Mouse (Mus musculus) adrenal gland, adult 18-20 months (tissue): ENCODE results near the gene Gbp3. TPM values are rescaled to one million over a fixed set of nuclear protein-coding genes. Genes with fewer than 3 reads are reported as not detected.

Source experiments
- DNase-seq, 2 experiments: peaks; one replicate each; pipeline ENCODE4 v3.0.0; 2021 to 2022; ENCODE audit warnings: low spot score in 2 of 2
- total RNA-seq, 2 experiments: library from RNA; stranded (reverse); gene quantifications; 1 replicate in 1 of 2; 2 replicates in 1 of 2; pipeline ENCODE4 v1.2.3; 2021

Gbp3 gene
- total RNA-seq, 2 experiments from 2014 or later, result 9.4 to 16.9 TPM

DNA sequence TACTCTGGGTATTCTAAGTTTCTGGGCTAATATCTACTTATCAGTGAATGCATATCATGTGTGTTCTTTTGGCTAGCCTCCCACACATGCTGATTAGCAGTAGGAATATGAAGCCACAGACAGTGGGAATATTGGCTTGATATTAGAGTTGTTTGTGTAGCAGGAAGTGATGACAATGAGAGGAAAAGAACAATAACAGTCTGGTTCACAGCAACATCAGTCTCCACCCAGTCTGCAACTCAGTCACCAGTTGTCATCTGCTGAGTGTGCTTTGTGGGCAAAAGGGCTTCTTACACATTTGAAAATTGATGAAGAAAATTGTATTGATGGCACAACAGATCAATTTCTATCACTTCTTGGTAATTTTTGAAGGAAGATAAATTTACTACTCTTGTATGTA lies 27.6 kb downstream of the Gbp3 start:
- no peak for DNase-seq

DNA sequence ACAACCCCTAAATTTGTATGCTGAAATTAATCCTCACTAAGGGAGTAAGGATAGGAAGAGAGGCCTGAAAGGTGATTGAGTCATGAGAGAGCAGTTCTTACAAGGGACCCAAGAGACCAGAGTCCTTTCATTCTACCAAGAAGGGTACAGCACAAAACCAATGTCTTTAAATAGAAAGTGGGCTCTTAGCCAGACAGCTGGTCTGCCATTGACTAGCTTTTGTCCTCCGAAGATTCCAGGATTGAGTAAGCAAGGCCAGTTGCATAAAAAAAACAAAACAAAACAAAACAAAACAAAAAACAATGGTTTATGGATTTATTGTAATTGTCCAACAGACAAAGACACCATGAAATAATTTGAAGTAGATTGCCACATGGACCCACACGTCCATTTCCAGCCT lies 29.1 kb downstream of the Gbp3 start:
- DNase-seq, result no peak

GRCm38 (mm10) chr3:142590431-142591067 lies 30.7 kb downstream of the Gbp3 start:
- DNase-seq, result no peak

- DNase-seq, result no peak
Measured at GRCm38 (mm10) chr3:142594547-142594946, 34.7 kb downstream of the Gbp3 start, which contains the start of gene Gbp2b. Gbp2b (plus strand) TSS chr3:142594847.

DNA sequence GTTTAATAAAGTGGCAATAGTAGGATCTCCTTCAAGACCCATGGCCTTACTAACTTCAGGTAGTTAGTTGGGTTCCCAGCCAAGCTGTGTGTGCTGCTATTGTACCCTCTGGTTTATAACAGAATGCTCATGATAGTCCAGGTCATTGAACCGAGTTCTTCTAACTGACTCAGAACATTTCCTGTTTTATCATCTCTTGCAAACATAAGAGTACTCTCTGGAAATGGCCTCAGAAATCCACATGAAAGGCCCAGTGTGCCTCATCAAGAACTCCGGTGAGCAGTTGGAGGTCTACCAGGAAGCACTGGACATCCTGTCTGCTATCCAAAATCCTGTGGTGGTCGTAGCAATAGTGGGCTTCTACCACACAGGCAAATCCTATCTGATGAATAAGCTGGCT lies 38.1 kb downstream of the Gbp3 start:
- no peak for DNase-seq

DNA sequence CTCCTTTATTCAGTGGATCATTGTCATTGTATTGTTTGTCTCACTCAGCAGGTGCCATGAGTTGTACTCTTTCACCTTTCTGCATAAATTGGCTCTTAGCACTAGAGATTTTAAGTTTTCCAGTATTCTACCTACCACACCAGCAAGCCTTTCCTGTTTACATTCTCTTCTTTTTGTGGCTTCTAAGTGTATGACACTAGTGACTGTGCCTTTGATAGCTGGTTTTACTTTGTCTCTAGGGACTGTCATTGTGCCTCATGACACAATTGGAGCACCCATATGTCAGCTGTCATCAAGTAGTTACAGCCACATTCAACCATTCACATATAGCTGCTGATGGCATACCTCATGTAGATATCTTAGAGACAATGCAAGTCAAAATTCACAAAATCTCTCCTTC lies 41.8 kb downstream of the Gbp3 start:
- no peak for DNase-seq

GRCm38 (mm10) chr3:142618658-142619057 lies 58.8 kb downstream of the Gbp3 start:
- no peak for DNase-seq

DNA sequence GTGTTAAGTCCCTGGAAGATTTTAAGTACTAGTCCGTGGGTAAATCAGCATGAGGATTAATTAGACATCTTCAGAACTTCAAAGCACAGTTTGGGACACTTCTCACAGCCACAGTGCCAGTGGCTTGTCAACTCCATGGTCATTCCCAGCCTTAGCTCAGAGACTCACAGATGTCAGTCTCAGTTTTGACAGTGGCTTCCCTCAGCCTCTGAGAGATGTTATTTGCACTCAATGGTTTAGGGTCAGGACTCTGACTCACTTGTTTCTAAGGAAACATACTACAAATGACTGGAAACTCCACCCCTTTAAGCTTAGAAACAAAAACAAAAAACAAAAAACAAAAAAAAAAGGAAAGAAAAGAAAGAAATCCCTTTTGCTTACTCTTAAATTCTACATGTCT lies 59.8 kb downstream of the Gbp3 start:
- no peak for DNase-seq

DNA sequence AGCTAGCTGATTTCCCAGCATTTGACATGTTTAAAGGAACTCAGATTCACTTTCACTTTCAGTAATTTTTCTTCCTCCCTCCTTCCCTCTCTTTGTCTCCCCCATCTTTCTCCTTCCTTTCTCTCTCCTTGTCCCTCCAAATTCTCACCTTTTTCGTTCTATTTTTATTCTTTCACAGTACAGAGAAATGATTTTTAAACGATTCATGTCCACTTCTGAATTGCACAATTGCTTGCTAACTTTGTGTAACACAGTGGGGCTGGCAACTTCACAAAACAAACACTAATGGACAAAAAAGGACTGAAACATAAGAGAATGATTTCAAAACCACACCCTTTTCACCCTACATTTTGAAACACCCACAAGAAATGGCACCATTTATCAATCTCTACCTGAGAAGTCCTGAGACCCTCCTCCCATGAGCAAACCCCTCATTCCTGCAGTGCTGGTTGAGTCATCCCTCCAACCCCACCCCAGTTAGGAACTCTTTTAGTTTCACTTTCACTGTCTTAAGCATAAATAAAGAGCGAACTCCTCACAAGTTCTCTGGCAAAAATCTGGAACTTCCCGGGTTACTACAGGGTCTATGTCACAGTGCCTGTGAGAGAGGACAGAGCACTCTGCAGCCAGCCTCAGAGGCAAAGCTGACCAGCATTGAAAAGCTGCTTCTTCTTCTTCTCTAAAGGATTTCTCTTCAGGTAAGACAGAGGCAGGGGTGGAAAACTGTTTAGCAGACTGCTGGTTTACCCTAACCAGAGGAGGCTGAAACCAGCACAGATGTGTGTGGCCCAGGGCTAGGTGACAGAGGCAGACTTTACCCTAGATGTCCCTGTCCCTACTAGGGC lies 60.5 kb downstream of the Gbp3 start, which contains the start of gene Gbp2:
Gene Gbp2 (plus strand): TSS at position 492 of the 845 bp plus-strand sequence.
- DNase-seq, result peak; percentile 30 to 41

DNA sequence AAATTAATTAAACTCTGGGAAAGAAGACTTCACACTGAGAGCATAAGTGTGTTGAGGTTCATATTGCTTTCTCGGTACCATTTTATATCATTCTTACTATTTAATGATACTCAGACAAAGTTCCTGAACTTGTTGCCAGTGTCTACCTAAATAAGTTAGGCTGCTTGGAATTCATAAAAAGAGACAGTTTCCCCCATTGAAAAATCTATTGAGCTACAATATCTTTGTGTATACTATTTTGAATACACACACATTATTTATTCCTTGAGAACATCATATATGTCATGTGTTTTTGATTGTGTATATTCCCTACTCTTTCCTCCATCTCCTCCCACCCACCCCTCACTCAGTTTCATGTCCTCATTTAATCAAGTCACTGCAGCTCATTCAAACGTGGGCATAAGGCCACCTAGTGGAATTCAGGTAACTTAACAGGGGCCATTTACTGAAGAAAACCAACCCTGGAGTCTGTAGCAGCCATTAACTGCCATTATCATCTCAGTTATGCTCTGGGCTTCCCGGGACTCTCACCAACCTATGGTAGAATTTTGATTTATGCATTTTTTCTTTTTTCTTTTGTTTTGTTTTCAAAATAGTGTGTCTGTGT lies 61.2 kb downstream of the Gbp3 start:
- DNase-seq, result no peak

Other genes with a start within 250 kb of the Gbp3 start
- 100 to 1,000 TPM in 1 of 2 experiments, 10 to 100 TPM in 1; 64.5 to 110 TPM for gene Pdlim5, start 164.3 kb upstream of the Gbp3 start, total RNA-seq
- 1 to 10 TPM; 3.4 to 6.7 TPM for gene Gbp5, start 66.0 kb upstream of the Gbp3 start, total RNA-seq
- 10 to 100 TPM; 12.6 to 17.9 TPM for gene Gbp7, start 29.7 kb upstream of the Gbp3 start, total RNA-seq
- 1 to 10 TPM in 1 of 2 experiments, under 1 TPM in 1; 0.43 to 1.0 TPM for gene Gbp2b, start 34.8 kb downstream of the Gbp3 start, total RNA-seq
- 10 to 100 TPM; 16.5 to 24.6 TPM for gene Gbp2, start 60.6 kb downstream of the Gbp3 start, total RNA-seq
- gene Kyat3, start 141.0 kb downstream of the Gbp3 start, total RNA-seq, result 10 to 100 TPM; 21.4 to 23.4 TPM
- 10 to 100 TPM; 54.0 to 67.5 TPM for gene Gtf2b, start 205.0 kb downstream of the Gbp3 start, total RNA-seq